Mouse (Mus musculus): ENCODE data around the gene Rbms3.

The Rbms3 gene

DNA sequence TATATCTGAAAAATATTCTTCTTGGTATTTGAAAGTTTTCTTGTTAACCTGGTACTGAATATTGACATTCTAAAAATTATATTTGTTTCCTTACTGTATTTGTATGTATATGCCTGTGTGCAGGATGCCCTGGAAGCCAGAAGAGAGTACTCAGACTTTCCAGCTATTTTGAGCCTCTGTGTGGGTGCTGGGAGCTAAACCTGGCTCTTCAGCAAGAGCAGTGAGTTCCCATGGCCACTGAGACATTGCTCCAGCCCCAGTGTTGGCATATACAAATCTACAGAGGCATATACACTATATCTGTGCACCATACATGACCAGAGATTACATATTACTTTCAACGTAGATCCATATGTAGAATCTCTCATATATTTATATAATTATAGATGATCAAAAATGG is 581.1 kb downstream of the Rbms3 start:
- DNase-seq (ENCODE audit: low read depth, low spot score), result peak; percentile 58

DNA sequence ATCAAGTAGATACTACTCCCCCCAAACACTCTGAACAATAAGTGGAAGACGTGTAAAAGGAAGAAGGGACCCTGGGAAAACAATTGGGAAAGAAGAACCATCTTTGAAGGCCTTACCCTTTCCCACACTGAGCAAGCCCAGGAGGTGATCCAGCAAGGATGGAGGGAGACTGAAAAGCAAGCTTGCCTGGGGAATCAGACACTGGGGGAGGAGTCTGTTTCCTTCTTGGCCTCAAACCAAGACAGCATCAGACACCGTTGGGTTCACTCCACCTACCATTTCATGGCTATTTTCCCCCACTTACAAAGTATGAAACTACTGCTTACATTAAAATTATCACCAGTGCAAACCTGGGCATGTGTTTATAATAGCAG is 587.7 kb downstream of the Rbms3 start:
- no peak for DNase-seq (ENCODE audit: low read depth, low spot score)

DNA sequence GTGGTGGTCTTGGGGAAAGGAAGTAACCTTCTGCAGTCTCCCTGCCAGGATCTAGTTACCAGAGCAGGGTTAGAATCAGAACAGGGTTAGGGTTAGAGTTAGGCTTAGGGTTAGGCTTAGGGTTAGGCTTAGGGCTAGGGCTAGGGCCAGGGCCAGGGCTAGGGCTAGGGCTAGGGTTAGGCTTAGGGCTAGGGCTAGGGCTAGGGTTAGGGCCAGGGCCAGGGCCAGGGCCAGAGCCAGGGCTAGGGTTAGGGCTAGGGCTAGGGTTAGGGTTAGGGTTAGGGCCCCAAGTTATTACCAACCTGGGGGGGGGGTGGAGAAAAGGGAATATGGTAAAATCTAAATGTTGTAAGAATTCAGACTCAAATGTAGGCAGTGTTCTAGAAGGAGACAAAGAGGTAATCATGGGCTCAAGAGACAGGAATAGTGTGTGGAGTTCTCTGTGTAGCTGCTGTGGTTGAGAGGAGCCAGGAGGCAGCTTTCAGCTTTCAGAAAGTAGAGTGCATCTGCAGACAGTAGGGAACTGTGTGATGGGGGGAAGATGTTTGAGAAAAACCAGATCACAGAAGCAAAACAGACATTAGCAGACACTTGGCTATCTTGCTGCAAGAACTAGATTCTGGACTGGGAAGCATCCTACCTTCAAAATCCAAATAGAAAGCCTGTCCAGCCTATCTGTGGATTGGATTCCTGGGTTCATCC is 588.3 kb downstream of the Rbms3 start:
- DNase-seq (ENCODE audit: low read depth, low spot score), result no peak

DNA sequence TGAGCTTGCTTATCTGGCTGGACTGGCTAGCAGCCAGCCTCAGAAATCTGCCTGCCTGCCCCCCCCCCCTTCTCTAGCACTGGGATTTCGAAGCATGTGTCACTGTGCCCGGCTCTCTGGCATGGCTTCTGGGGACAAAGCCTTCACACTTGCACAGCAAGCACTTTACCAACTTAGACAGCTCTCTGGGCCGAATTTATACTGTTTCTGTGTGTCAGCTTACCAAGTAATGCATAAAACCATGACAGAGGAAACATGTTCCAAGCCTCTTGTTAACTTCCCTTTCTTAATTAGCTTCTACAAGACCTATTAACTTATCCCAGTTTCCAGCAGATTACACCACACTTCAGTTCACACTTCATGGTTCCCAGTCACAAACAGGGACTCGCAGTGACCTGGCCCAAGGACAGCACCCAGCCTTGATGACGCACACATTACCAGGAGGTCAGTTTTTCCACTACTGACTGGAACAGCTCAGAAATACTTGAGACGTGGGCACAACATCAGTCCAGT is 589.7 kb downstream of the Rbms3 start:
- DNase-seq (ENCODE audit: low read depth, low spot score), result no peak

DNA sequence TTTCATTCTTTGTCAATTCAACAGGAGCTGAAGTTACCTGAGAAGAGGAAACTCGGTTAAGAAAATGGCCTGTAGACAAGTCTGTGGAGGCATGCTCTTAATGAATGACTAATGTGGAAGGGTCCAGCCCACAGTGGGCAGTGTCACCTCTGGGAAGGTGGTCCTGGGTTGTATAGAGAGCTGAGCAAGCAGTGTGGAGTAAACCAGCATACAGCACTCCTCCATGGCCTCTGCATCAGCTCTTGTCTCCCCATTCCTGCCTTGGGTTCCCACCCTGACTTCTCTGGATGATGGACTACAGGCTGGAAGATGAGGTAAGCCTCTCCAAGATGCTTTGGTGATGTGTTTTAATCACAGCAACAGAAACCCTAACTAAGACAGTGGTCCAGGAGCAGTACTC is 597.0 kb downstream of the Rbms3 start:
- no peak for DNase-seq (ENCODE audit: low read depth, low spot score)

DNA sequence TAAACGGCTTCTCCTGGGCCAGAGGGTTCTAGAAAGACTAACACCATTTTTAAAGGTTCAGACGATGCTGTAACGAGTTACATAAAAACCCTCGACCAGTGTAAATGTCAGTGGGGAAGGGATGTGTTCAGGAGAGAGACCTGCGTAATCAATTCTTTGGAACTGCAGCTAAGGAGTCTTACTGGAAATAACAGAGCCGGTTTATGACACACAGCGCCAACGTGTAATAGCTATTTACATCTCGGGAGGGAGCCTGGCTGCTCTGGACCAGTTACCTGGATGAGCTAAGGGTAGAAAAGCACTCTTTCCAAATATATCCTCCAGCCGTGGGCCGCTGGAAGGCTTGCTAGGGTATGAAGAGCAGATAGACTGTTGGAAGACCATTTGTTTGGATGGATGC is 598.5 kb downstream of the Rbms3 start:
- no peak for DNase-seq (ENCODE audit: low read depth, low spot score)

DNA sequence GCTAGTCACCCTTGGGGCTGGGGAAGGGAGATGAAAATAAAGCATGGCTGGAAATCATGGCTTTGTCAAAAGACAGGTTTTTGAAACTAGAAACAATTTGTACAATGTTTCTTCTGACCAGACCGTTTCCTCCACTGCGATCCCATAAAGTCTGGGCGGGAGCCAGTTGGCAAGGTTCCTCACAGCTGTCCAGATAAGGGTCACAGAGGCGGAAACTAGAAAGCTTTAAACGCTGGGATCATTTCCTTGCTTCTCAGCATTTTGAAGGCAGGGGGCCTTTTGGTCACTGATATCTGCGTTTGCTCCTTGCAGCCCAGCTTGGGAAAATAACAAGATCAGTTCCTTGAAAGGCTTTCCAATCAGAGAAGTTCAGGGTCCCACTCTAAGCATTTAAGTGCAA is 598.9 kb downstream of the Rbms3 start:
- DNase-seq (ENCODE audit: low read depth, low spot score), result peak; percentile 24

DNA sequence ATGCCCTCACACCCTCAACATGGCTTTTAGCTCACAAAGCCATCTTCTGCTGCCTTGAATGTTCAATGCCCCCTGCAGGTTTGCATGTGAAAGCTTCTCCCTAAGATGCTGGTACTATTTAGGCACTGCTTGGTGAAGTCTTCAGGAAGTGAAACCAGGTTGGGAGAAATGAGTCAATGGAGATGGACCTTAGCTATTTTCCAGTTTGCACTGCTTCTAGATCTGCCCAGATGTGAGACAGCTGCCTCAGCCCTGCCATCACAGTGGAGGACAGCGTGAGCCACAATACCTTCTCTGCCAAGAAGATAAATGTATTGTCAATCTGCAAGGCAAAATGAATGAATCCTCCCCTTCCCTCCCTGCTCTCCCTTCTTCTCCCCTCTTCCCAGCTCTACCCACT is 599.8 kb downstream of the Rbms3 start:
- no peak for DNase-seq (ENCODE audit: low read depth, low spot score)

DNA sequence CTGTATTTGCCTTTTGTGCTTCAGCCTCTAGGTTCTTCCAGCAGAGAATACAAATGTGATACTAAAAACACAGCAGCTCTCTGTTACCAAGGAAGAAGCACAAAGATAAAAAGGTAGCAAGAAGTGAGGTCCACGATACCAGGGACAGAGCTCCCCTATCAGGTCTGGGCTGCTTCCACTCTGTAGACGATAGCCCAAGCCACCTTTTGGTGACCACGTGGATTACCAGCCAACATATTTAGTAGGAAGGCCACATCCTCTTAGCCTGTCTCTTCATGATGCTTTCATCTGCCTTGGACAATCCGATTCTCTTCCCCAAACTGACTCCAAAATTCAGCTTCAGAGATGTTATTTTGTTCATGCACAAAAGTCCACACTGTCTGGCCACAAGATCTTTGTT is 601.1 kb downstream of the Rbms3 start:
- no peak for DNase-seq (ENCODE audit: low read depth, low spot score)

DNA sequence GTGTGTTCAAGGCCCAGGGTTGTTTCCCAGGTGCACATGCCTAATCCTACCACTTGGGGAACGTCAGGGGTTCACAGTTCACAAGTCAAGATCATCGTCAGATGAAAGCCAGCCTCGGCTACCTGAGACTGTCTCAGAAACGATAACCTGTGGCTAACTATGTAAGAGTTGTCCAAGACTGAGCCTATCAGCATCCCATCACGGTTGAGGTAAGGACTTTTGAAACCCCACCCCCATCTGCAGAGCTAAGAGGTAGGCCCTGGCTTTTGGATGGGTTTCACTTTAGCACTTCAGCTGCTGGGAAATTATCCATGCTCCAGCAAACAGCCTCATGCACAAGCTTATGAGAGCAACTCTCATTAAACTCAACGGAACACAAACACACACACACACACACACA is 607.6 kb downstream of the Rbms3 start:
- DNase-seq (ENCODE audit: low read depth, low spot score), result no peak

DNA sequence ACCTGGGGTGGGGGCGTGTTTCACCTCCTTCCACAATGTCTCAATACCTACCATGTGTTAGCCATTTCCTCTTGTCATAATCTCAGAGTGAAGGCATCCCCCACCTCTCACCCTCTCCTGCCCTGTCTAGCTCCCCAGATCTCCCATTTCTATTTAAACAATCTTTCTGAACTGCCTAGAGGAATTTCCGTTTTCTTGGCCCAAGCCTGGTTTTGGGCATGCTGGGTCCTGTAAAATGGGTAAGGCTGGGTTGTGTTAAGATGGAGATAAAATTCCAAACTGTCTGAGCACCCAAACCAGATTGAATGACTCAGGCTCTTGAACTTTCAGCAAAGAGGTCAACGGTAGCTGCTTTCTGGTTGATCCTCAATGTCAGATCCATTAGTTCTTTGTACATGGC is 608.2 kb downstream of the Rbms3 start:
- DNase-seq (ENCODE audit: low read depth, low spot score), result no peak

DNA sequence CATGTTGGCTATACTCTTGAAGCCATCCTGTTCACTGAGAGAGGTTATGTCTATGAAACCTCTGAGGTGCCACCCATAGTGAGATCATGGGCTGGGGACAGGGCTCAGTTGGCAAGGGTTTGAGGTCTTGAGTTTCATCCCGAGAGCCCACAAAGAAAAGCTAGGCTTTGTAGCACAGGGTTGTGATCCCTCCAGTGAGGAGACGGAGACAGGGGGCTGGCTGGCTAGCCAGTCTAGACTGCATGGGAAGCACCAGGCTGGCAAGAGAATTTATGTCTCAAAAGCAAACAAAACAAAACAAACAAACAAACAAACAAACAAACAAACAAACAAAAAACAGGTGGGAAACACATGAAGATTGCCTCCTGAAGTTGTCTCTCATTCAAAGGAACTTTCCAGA is 609.5 kb downstream of the Rbms3 start:
- DNase-seq (ENCODE audit: low read depth, low spot score), result no peak

DNA sequence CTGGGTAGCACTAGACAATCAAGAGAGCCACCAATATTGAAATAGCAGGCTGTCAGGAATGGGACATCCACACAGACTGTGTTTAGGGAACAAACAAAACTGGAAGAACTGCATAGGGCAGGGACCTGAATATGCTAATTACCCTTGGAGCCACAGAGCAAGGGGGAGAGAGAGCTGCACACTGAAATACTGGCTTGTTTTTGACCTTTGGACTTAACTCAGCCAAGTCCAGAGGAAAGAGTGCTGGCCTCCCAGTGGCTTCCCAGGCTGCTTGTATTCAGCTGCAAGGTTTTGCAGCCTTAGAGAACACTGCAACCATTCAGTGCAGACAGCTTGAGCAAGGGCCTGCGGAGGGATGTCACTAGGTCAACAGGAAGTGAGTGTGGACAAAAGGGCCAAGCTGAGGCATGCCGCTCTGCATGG is 611.0 kb downstream of the Rbms3 start:
- peak; percentile 35 for DNase-seq (ENCODE audit: low read depth, low spot score)

DNA sequence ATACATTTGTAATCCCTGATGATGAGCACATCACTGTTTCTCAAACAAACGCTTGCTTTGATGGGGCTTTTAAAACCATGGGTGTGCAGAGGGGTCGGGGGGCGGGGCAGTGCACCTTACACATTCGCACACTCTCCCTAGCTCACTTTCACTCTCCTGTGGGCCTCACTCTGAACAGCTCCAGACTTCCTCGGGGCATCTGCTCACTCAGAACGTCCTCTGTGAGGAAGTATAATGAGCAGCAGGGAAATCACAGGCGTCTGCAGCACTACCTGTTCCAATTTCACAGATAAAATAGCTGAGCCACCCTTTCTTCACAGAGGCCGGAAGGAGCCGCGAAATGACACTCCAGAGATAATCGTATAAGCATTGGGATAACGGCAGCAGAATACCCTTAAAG is 611.4 kb downstream of the Rbms3 start:
- DNase-seq (ENCODE audit: low read depth, low spot score), result peak; percentile 13

DNA sequence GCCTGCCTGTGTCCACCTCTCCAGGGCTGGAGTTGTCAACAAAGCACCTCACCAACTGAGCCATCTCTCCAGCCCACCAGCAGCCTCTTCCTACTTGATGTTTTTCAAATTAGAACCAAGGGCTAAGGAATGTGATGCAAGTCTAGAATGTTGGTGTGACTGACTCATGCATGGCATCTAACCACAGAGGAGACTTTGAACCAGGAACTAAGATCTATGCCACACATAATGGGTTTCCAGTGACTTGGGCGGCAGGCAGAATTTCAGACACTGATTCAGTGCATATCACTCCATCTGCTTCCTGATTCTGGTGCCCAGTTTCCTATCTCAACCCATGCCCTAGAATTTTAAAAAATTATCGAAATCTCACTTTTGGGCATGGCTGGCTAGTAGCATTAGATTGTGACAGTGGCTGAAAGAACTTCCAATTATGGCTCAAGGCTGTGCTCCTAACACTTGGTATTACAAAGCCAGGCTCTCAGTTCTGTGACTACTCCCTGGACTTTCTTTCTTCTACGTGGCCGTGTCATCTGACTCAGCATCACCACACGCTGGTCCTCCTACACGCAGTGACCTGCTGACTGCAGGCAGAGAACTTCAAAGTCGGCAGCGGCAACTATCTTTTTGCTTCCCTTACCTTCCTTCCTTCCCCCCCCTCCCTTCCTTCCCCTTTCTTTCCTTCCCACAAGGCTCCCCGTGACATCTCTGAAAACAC is 613.0 kb downstream of the Rbms3 start:
- no peak for DNase-seq (ENCODE audit: low read depth, low spot score)

DNA sequence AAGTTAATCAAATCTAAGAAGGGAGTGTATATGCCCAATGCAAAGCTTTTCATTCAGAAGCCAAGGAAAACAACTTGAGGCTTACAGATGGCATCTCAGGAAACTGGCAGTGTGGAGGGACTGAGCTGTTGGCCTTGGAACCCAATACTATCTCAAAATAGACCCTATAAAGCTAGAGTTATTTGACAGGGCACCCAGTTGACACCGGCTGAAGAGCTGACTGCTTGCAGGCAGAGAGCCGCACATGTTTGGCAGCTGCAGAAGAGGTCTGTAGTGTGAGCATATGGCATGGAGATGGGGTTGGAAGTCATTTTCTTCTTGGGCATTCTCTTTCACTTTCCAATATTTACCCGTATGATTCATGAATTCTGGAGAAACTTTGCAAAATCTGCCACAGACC is 616.3 kb downstream of the Rbms3 start:
- no peak for DNase-seq (ENCODE audit: low read depth, low spot score)

DNA sequence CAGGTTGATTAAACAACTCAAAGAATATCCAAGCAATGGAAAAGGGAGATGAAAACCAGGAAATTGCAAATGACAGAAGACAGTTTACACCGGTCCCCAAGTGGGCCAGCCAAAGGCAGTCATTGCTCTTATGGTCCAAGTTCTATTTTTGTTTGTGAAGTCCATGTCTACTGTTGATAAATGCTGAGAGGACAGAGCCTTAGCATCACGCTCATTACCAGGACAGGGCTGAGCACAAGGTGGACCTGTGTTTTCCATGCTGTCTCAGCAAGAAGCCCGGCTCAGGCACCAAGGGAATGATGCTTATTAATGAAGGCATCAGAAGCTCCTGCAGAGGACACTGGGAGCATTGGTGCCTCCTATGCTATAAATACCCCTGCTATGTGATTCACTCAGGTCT is 618.9 kb downstream of the Rbms3 start:
- DNase-seq (ENCODE audit: low read depth, low spot score), result peak; percentile 13

DNA sequence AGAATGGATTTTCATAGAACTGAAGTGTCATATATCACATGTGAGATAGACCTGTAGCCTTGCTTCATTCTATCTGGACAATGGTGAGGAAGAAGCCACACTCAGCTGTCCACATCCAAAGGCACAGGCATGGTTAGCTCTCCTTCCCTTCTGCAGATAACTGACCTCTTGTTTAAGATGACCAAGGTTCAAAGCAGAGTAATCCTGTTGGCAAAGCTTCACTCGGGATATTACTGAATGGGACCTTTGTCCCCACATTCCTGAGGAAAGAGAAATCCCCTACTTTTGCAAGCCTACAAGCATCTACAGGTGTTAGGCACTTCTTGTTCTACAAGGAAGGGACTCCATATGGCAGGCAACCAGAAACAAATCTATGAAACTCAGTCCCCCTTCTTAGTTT is 621.5 kb downstream of the Rbms3 start:
- no peak for DNase-seq (ENCODE audit: low read depth, low spot score)

DNA sequence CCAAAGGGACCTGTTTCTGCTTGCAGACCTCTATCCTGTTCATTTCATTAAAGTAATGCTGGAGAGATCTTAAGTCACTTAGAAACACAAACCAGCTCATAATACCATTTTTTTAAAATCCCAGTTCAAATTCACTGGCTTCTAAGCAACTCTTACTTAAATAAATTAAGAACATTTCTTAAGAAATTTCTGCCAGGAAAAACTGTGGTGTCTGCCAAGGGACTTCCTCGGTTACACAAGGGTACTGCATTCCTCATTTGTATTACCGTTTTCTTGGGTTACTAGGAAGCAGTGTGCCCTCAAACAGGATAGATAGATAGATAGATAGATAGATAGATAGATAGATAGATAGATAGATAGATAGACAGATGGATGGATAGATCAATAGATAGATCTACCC is 627.6 kb downstream of the Rbms3 start:
- no peak for DNase-seq (ENCODE audit: low read depth, low spot score)

DNA sequence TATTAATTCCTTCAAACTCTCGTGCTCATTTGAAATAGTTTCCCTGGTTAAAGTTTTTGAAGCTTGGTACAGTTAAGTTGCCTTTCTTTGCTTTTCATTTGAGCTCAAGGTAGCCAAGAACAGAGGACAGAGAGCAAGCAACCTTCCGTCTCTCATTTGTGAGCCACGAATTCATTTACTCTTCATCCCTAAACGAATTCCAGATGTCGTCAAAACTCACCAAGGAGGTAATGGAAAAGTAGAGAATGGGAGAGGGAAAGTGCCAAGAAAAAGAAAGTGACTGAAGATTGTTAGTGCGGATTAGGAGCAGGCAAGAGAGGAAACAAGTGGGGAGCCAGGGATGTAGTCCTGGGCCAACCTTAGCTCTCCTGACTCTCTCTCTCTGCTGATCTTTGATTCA is 630.5 kb downstream of the Rbms3 start:
- no peak for DNase-seq (ENCODE audit: low read depth, low spot score)

DNA sequence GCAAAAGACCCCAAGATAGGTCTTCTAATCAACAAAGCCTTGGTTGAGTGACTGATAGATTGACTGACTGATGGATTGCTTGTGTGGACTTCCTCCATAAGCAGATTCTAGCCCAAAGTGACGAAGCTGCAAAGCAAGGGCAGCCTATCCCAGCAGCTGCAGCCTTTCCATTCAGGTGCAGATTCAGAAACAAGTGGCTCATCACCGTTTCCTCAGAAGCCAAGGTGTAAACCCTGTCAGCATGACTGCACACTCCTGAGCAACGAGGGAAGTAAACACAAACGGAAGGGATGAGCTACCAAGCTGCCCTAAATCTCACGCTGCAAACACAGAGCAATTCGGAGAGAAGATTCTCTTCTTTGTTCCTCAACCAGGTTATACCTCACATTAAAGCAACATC is 639.4 kb downstream of the Rbms3 start:
- no peak for DNase-seq (ENCODE audit: low read depth, low spot score)

DNA sequence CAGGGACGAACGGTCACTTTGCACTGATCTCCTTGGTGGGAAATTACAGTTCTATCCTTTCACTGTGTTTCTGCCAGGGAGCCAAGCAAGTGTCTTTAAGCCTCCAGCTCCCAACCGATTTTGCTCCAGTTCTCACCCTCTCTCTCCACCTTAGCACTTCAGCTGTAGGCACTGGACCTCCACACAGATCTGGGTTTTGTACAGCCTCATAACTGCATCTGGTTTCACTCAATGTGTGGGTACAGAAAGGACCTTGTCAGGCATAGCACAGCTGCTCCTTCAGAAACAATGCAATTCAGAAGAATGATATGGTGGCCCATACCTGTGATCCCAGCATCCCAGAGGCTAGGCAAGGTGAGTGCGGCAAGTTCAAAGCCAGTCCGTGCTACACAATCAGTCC is 648.9 kb downstream of the Rbms3 start:
- no peak for DNase-seq (ENCODE audit: low read depth, low spot score)

DNA sequence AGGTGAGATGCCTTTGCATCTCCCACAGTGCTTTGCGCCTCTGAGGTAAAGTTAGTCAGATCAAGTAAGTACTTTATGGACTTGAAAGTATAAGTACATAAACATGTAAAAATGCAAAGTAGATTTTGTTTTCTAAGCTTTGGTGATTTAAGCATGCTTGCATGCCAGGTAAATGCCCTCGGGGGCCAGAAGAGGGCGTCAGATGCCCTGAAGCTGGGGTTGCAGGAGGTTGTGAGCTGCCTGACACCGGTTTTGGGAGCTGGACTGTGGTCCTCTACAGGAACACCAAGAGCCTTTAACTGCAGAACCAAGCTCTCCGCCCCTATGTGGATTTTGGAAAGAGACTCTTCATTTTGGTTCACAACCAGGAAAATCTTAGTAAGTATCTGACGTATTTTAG is 652.3 kb downstream of the Rbms3 start:
- no peak for DNase-seq (ENCODE audit: low read depth, low spot score)
